Mouse (Mus musculus): ENCODE data around the gene Lbh. TPM values are rescaled to one million over a fixed set of nuclear protein-coding genes. Genes with fewer than 3 reads are reported as not detected.

Lbh gene
- total and polyA plus RNA-seq, 2 experiments from 2014 or later = 28.5 to 478 TPM

- WGBS = 51% methylated on average over 4 of the region's 4 CpGs
- peak overlapping the region; percentile 78 for H3K27ac ChIP-seq (ENCODE audit: low read depth)
- no peak for ATAC-seq (ENCODE audit: insufficient read depth, low read depth)
Observed at GRCm38 (mm10) chr17:72933116-72933515, 15.0 kb downstream of the Lbh start.

GRCm38 (mm10) chr17:72934146-72934545, 16.0 kb downstream of the Lbh start:
- Histone ChIP-seq H3K9ac (replicated peaks; ENCODE audit: low read depth, low read length) (no peak overlapping the region), H3K9me3 (replicated peaks; ENCODE audit: control insufficient read depth, low read length) (no peaks in the 10 kb centered on the region), H3K27me3 (ENCODE audit: control insufficient read depth, insufficient read depth, low read length) (no peaks in the 10 kb centered on the region), H3K4me3 (ENCODE audit: low read depth, low read length) (no peak overlapping the region), H3K4me1 (ENCODE audit: control insufficient read depth, insufficient read depth) (peaks cover 63% of the 10 kb centered on the region), H3K36me3 (replicated peaks; ENCODE audit: control insufficient read depth, insufficient read depth, low read length) (peaks cover 61% of the 10 kb centered on the region), H3K27ac (ENCODE audit: low read depth) (peak overlapping the region; percentile 78), H3K4me2 (ENCODE audit: low read depth, low read length) (peak overlapping the region; percentile 13; the same call in 1 of the 2 replicates)
- DNase-seq (ENCODE audit: low spot score) (no peak), ATAC-seq (ENCODE audit: insufficient read depth, low read depth) (no peak)
- no peak for TF ChIP-seq EP300 (IDR thresholded peaks at IDR 0.05; ENCODE audit: low read depth)
- TF ChIP-seq CTCF (IDR thresholded peaks at IDR 0.05; ENCODE audit: low read depth) = no peak
- 41% methylated on average over 2 of the region's 2 CpGs for WGBS

More at GRCm38 (mm10) chr17:72933116-72933515, 15.0 kb downstream of the Lbh start:
- TF ChIP-seq EP300 (IDR thresholded peaks at IDR 0.05; ENCODE audit: low read depth) (no peak), CTCF (IDR thresholded peaks at IDR 0.05; ENCODE audit: low read depth) (no peak)
- H3K27me3 ChIP-seq (ENCODE audit: control insufficient read depth, insufficient read depth, low read length) = no peaks in the 10 kb centered on the region
- H3K4me2 ChIP-seq (ENCODE audit: low read depth, low read length) = no peak overlapping the region
- no peak overlapping the region for H3K4me3 ChIP-seq (ENCODE audit: low read depth, low read length)
- H3K9ac ChIP-seq (replicated peaks; ENCODE audit: low read depth, low read length) = no peak overlapping the region
- H3K9me3 ChIP-seq (replicated peaks; ENCODE audit: control insufficient read depth, low read length) = no peaks in the 10 kb centered on the region
- DNase-seq (ENCODE audit: low spot score) = no peak
- peaks cover 70% of the 10 kb centered on the region for H3K36me3 ChIP-seq (replicated peaks; ENCODE audit: control insufficient read depth, insufficient read depth, low read length)
- H3K4me1 ChIP-seq (ENCODE audit: control insufficient read depth, insufficient read depth) = peaks cover 62% of the 10 kb centered on the region

- Histone ChIP-seq H3K36me3 (replicated peaks; ENCODE audit: control insufficient read depth, insufficient read depth, low read length) (peaks cover 63% of the 10 kb centered on the region), H3K4me1 (ENCODE audit: control insufficient read depth, insufficient read depth) (peaks cover 65% of the 10 kb centered on the region), H3K27ac (ENCODE audit: low read depth) (peak overlapping the region; percentile 78), H3K9ac (replicated peaks; ENCODE audit: low read depth, low read length) (no peak overlapping the region), H3K4me3 (ENCODE audit: low read depth, low read length) (no peak overlapping the region), H3K9me3 (replicated peaks; ENCODE audit: control insufficient read depth, low read length) (no peaks in the 10 kb centered on the region), H3K27me3 (ENCODE audit: control insufficient read depth, insufficient read depth, low read length) (no peaks in the 10 kb centered on the region), H3K4me2 (ENCODE audit: low read depth, low read length) (peak overlapping the region; percentile 13; the same call in 1 of the 2 replicates)
- no peak for TF ChIP-seq CTCF (IDR thresholded peaks at IDR 0.05; ENCODE audit: low read depth)
- TF ChIP-seq EP300 (IDR thresholded peaks at IDR 0.05; ENCODE audit: low read depth) = no peak
- 0 out of 2 replicates have a peak, but pooled peaks have one; percentile 19 for ATAC-seq (ENCODE audit: insufficient read depth, low read depth)
- 39% methylated on average over 3 of the region's 3 CpGs for WGBS
- no peak for DNase-seq (ENCODE audit: low spot score)
Observed at GRCm38 (mm10) chr17:72934653-72935052, 16.5 kb downstream of the Lbh start.

GRCm38 (mm10) chr17:72935921-72936320, 17.8 kb downstream of the Lbh start:
- Histone ChIP-seq H3K36me3 (replicated peaks; ENCODE audit: control insufficient read depth, insufficient read depth, low read length) (peaks cover 66% of the 10 kb centered on the region), H3K4me3 (ENCODE audit: low read depth, low read length) (no peak overlapping the region), H3K9ac (replicated peaks; ENCODE audit: low read depth, low read length) (no peak overlapping the region), H3K4me2 (ENCODE audit: low read depth, low read length) (0 out of 2 replicates have a peak overlapping the region, but pooled peaks have one; percentile 17), H3K27ac (ENCODE audit: low read depth) (peak overlapping the region; percentile 78), H3K4me1 (ENCODE audit: control insufficient read depth, insufficient read depth) (peaks cover 71% of the 10 kb centered on the region), H3K9me3 (replicated peaks; ENCODE audit: control insufficient read depth, low read length) (no peaks in the 10 kb centered on the region), H3K27me3 (ENCODE audit: control insufficient read depth, insufficient read depth, low read length) (no peaks in the 10 kb centered on the region)
- DNase-seq (ENCODE audit: low spot score) (no peak), ATAC-seq (ENCODE audit: insufficient read depth, low read depth) (no peak)
- TF ChIP-seq CTCF (IDR thresholded peaks at IDR 0.05; ENCODE audit: low read depth) (no peak), EP300 (IDR thresholded peaks at IDR 0.05; ENCODE audit: low read depth) (no peak)
- WGBS = 18% methylated on average over 7 of the region's 7 CpGs

GRCm38 (mm10) chr17:72936336-72936735, 18.2 kb downstream of the Lbh start:
- ATAC-seq (ENCODE audit: insufficient read depth, low read depth) (no peak), DNase-seq (ENCODE audit: low spot score) (no peak)
- peak overlapping the region; percentile 78 for H3K27ac ChIP-seq (ENCODE audit: low read depth)
- H3K9ac ChIP-seq (replicated peaks; ENCODE audit: low read depth, low read length) = no peak overlapping the region
- 48% methylated on average over 3 of the region's 3 CpGs for WGBS
- no peaks in the 10 kb centered on the region for H3K9me3 ChIP-seq (replicated peaks; ENCODE audit: control insufficient read depth, low read length)
- peaks cover 73% of the 10 kb centered on the region for H3K4me1 ChIP-seq (ENCODE audit: control insufficient read depth, insufficient read depth)
- TF ChIP-seq EP300 (IDR thresholded peaks at IDR 0.05; ENCODE audit: low read depth) (no peak), CTCF (IDR thresholded peaks at IDR 0.05; ENCODE audit: low read depth) (no peak)
- H3K4me3 ChIP-seq (ENCODE audit: low read depth, low read length) = no peak overlapping the region
- H3K4me2 ChIP-seq (ENCODE audit: low read depth, low read length) = no peak overlapping the region
- H3K36me3 ChIP-seq (replicated peaks; ENCODE audit: control insufficient read depth, insufficient read depth, low read length) = peaks cover 70% of the 10 kb centered on the region
- H3K27me3 ChIP-seq (ENCODE audit: control insufficient read depth, insufficient read depth, low read length) = no peaks in the 10 kb centered on the region

- Histone ChIP-seq H3K9me3 (replicated peaks; ENCODE audit: control insufficient read depth, low read length) (no peaks in the 10 kb centered on the region), H3K4me2 (ENCODE audit: low read depth, low read length) (no peak overlapping the region), H3K36me3 (replicated peaks; ENCODE audit: control insufficient read depth, insufficient read depth, low read length) (peaks cover 77% of the 10 kb centered on the region), H3K27ac (ENCODE audit: low read depth) (peak overlapping the region; percentile 85), H3K4me1 (ENCODE audit: control insufficient read depth, insufficient read depth) (peaks cover 73% of the 10 kb centered on the region), H3K9ac (replicated peaks; ENCODE audit: low read depth, low read length) (0 out of 2 replicates have a peak overlapping the region, but pooled peaks have one; percentile 8), H3K4me3 (ENCODE audit: low read depth, low read length) (no peak overlapping the region), H3K27me3 (ENCODE audit: control insufficient read depth, insufficient read depth, low read length) (no peaks in the 10 kb centered on the region)
- WGBS = 38% methylated on average over 9 of the region's 9 CpGs
- TF ChIP-seq CTCF (IDR thresholded peaks at IDR 0.05; ENCODE audit: low read depth) = no peak
- no peak for TF ChIP-seq EP300 (IDR thresholded peaks at IDR 0.05; ENCODE audit: low read depth)
- ATAC-seq (ENCODE audit: insufficient read depth, low read depth) = no peak
- no peak for DNase-seq (ENCODE audit: low spot score)
Observed at GRCm38 (mm10) chr17:72937204-72937603, 19.1 kb downstream of the Lbh start.
